Mouse (Mus musculus) v-Abl transformed pro-B cells (cell line): ENCODE results near the gene Rapgef3.

Experiments
- in situ Hi-C, 2 experiments: fragments of 400-800 bp; cut with MboI; formaldehyde crosslinking; loops; one replicate each; pipeline ENCODE4 v1.15.1; 2025; ENCODE audit not compliant: unreplicated experiment in 2 of 2

Rapgef3 gene

DNA sequence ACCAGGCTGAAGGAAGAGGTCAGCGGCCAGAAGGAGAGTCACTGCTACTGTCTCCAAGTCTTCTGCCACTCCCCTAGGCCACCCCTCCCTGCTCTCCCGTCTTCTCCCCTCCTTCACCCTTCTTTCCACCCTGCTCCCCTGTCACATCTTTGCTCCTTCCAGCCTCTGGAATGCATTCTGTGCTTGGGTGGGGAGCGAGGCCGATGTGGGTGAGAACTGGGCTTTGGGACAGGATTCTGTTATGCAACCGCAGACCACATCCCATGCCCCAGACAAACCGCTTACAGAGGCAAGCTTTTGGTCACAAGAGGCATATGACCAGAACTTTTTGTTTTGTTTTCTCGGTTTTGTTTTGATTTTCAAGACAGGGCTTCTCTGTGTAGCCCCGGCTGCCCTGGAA, 40.7 kb downstream of the Rapgef3 start:
- in situ Hi-C loops: no loop called here

DNA sequence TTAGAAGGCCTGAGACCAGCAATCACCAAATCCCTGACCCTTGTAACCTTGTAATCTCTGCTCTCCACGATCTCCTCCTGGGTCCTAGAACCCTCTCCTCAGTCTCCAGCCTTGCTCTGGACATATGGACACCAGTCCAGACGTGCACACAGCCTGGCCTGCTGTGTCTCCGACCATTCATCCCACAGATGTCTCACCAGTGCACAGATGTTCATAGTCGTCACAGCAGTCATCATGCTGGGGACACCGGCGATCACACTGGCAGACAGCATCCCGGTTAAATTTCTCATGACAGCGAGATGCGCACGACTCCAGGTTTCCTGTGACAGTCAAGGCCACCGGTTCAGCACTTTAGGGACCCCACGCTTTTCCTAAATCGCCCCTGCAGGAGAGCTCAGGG, 41.5 kb downstream of the Rapgef3 start:
- in situ Hi-C loops: no loop called here

DNA sequence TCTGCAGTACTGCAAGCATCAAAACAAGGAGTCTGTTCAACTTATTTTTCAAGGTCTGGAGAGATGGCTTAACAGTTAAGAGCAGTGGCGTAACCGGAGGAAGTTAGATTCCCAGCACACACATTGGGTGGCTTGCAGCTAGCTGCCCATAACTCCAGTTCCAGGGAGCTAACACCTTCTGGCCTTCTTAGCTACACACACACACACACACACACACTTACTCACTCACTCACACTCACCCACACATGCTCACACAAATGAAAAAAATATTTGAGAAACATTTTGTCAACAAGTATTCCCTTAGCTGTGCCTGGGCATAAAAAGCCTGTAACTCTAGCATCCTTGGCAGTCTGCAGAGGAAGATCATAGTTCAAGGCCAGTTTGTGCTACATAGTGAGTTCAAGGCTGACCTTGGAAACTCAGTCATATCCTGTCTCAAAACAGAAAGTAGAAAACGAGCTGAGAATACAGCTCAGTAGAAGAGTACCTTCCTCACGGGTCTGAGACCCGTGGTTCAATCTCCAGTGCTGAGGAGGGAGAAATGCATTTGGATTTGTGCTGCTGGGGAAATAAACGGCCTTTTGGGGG, 42.5 kb downstream of the Rapgef3 start:
- in situ Hi-C loops: no loop called here

DNA sequence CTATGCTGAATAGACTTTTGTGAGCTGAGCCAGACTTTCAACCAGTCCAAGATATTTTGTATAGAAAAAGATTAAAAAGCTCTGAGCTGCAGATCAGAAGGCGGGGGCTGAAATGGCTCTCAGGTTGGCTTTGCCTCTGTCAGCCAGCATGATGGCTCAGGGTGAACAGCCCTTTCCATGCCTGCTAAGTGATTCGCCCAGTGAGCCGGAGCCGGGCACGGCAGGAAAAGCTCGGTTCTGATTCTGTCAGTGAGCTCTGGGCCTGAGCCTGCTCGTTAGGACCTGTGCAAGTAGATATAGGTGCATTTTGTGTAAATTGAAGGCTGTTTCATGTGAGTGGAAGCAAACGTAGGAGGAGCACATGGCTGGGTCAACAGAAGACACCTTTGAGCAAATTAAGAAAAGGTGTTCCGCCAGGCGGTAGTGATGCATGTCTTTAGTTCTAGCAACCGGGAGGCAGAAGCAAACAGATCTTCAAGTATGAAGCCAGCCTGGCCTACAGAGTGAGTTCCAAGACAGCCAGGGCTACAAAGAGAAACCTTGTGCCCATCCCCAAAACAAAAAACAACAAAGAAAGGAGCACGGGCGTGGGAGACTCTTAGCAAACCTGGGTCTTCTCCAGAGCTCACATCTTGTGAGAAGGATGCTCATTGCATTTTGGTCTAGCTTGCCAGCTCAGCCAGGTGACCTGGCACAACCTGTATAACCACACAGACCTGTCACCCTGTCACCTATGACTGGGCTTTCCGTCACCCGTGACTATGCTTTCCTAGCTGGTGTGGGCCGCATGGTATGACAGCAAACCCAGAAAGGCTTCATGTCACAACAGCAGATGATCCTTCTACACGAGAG, 43.2 kb downstream of the Rapgef3 start:
- in situ Hi-C loops: loop anchor here in 1 of 2 experiments (5.0 to 25.0 kb wide), 2 partner anchors 38 to 438 kb away; partner anchors contain the start of genes Asb8 and Ccdc184

DNA sequence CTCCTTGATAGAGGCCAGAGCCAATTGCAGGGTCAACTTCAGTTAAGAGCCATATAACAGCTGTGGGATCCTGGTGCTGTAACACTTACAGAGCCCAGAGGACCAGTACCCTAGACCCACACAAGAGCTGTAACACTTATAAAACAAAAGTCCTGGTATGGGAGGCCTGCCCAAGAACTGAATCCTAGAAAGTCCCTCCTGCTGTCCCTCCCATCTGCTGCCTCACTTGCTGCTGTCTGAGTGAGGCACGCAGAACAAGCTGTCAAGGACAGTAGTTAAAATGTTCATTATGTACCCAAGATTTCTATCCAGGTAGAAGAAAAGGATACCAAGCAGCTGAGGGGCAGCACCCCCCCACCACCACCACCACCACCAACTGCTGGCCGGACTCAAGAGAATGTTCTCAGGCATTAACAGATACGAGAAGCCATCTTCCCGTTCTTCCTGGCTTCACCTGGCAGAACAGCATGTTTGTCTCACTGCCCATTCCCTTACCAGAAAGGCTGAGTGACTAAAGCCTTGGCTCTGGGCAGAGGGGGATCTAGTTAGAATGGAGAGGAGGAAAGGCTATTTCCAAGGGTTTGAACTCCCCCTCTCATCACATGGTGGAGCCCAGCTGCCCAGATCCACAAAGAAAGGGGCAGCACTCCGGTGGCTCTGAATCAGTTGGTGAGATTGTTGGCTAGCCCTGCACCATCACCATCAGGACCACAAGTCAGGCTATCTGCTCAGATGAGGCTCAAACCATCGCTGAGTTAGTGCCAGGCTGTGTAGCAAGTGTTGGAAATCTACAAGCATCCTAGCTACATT, 44.0 kb downstream of the Rapgef3 start:
- in situ Hi-C loops: loop anchor here in 1 of 2 experiments (5.0 to 25.0 kb wide), 2 partner anchors 39 to 439 kb away; partner anchors contain the start of genes Asb8 and Ccdc184

DNA sequence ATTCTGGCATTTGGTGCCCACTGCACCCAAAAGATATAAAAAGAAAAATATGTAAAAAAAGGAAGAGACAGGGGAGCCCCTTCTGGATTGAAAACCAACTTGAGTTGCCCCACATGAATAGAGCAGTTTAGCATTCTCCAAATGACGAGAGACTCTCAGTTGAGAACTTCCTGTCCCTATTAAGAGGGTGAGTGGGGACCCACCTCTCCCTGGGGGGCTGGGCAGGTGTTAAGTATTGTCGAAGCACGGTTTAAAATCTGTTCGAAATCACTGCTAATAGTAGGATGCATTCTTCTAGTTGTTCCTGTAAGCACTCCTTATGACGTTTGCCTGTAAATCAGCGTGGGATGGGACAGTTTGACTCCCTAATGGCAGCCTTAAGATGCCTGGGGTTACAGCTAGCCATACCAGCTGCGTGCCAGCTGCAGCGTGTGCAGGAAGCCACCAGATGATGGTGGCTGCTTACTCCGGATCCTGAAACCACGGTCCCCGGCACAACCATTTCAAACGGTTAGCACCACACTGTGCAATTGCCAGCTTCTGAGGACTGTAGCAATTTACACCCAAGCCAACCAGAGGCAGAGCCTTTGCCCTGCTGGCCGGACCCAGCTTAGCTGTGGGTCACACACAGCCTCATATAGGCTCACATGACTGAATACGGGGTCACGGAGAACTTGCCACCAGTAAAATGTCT, 46.6 kb downstream of the Rapgef3 start:
- in situ Hi-C loops: loop anchor here in 1 of 2 experiments (5.0 to 25.0 kb wide), 2 partner anchors 41 to 441 kb away; partner anchors contain the start of genes Asb8 and Ccdc184

DNA sequence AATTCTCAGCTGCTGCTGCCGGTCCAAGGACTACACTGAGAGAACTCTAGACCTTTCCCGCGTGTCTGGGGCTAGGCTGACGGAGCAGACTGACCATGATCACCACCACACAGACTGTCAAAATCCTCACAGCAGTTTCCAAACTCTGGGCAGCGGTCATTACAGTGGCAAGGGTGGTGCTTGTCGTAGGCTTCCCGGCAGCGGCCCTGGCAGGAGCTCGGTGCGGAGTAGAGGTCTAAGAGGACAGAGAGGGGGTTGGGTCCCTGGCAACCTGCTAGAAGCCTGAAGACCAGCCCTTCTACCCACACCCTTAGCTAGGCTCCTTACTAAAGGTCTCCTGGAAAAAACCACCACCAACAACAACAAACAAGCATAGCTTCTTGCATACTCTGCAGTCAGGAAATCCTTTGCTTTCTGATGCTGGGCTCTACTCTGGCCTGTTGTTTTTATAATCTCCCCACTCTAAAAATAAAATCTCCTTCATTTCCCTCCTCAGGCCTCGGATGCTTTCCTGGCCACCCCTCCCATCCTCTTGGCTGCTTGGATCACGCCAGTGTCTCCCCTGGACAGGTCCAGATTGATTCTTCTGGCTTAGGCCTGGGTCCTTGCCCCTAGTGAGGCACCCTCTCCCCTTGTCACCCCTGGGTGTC, 47.6 kb downstream of the Rapgef3 start:
- in situ Hi-C loops: loop anchor here in 1 of 2 experiments (5.0 to 25.0 kb wide), 2 partner anchors 42 to 442 kb away; partner anchors contain the start of genes Asb8 and Ccdc184

DNA sequence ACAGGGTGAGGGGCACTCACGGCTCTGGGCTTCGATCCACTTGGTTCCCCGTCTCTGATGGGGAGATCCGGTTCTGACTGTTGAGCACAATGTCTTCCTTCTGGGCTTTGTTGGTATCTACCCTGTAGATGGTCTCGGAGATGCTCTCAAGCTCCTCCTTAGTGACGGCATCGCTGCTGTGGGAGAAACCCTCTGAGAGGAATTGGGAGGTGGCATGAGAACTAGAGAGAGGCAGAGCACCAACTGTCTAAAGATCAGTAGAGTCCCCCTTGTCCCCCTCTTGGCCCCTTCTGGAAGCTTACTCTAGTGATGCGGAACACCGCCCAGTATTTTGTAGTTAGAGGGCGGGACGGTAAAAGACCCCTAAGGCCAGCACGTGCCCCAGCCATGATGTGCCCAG, 48.3 kb downstream of the Rapgef3 start:
- in situ Hi-C loops: loop anchor here (5.0 to 25.0 kb wide), 6 partner anchors 58 to 443 kb away; partner anchors contain the start of genes Tmem106c (in 2 of the 2), Asb8 (in 1 of the 2), Ccdc184 (in 1 of the 2) and Slc48a1 (in 1 of the 2)

DNA sequence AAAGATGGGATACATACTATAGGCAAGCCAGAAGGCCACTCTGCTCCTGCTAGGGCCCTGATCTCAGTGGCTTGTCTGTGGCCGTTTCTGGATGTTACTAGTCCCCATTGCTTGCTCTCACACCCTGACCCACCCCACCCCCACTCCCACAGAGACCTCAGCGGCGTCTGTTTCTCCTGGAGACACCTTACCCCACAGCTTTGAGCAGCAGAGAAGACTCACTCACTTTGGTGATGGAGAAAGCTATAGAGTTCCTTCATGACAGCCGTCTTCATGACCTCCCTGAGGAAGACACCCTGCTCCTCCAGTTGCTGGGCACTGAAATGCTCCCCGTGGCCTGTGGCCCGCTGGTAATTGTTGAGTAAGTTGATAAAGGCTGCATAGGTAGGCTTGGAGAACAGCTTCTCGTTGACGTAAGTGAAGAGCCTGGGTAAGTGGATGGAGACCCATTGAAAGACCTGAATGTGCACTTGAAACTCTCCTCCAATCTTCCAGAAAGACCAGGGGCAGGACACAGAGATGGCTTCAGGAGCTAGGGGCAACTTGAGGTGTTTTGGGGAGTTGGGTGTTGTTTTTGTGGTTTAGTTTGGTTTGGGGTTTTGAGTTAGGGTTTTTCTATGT, 49.1 kb downstream of the Rapgef3 start:
- in situ Hi-C loops: loop anchor here (5.0 to 25.0 kb wide), 6 partner anchors 59 to 444 kb away; partner anchors contain the start of genes Tmem106c (in 2 of the 2), Asb8 (in 1 of the 2), Ccdc184 (in 1 of the 2) and Slc48a1 (in 1 of the 2)

DNA sequence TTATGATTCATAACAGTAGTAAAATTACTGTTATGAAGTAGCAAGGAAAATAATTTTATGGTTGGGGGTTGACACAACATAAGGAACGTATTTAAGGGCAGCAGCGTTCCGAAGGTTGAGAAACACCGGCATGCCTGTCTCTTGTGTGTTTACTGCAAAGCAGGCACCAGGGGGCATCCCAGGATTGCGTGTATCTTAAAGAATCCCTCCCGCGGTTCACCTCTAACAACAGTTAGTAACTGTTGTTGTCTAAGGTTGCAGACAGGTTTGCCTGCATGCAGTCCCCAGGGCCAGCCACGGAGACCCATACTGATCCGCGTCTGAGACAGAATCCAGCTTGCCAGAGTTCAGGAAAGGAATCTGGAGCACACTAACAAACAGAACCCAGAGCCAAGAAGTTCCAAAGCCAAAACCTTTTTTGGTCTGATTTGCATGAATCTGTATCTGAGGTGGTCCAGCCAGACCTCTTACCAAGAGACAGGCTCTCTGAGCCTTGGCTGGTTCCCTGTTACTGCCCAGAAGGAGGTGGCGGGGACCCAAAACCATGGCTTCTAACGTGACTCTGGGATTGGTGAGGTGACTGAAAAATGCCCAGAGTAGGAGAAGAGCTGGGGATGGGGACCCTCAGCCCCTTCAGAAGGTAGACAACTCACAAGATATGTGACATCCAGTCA, 49.8 kb downstream of the Rapgef3 start:
- in situ Hi-C loops: loop anchor here (5.0 to 25.0 kb wide), 6 partner anchors 59 to 444 kb away; partner anchors contain the start of genes Tmem106c (in 2 of the 2), Asb8 (in 1 of the 2), Ccdc184 (in 1 of the 2) and Slc48a1 (in 1 of the 2)

DNA sequence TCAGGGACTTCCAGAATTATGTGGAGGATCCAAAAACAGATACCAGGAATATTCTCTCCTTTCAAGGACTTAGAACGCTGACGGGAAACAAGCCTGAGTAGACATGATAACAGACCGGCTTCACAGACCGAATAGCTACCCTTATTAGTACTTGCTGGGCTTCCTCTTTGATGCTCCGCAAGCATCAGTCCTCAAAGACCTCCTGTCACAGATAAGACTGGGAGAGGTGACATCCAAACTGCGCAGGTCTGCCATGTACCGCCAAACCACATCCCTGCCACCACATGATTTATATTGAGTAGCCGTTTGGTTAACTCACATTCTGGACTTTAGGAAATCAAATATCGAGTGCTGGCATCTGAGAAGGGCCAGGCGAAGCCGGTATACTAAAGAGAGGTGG, 51.0 kb downstream of the Rapgef3 start:
- in situ Hi-C loops: loop anchor here (5.0 to 25.0 kb wide), 6 partner anchors 61 to 446 kb away; partner anchors contain the start of genes Tmem106c (in 2 of the 2), Asb8 (in 1 of the 2), Ccdc184 (in 1 of the 2) and Slc48a1 (in 1 of the 2)

DNA sequence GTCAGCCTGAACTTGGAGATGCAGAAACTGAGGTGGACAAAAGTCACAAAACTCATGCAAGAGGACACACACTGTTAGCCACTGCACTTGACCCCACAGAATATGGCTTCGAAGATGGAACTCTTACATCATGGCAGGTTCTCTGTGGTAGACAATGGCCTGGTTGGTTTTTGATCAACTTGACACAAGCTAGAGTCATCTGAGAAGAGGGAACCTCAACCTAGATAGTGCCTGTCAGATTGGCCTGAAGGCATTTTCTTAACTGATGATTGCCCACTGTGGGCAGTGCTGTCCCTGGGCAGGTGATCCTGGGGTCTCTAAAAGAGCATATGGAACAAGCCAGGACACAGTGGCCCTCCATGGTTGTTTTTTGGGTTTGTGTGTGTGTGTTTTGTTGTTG, 52.0 kb downstream of the Rapgef3 start:
- in situ Hi-C loops: loop anchor here (5.0 to 25.0 kb wide), 6 partner anchors 62 to 447 kb away; partner anchors contain the start of genes Tmem106c (in 2 of the 2), Asb8 (in 1 of the 2), Ccdc184 (in 1 of the 2) and Slc48a1 (in 1 of the 2)

DNA sequence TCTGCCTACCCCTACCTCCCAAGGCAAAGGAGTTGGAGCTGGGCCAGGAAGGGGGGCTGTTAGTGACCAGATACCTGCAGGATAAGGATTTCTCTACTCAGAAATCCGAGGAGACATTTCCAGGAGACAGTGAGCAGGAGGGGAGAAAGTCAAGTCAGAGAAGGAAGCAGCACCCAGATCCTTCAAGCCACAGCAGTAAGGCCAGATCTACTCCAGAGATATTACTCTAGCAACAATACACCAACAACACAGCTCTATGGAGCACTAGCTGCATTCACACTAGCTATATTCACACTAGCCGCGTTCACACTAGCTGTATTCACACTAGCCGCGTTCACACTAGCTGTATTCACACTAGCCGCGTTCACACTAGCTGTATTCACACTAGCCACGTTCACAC, 52.7 kb downstream of the Rapgef3 start:
- in situ Hi-C loops: loop anchor here (5.0 to 25.0 kb wide), 6 partner anchors 62 to 447 kb away; partner anchors contain the start of genes Tmem106c (in 2 of the 2), Asb8 (in 1 of the 2), Ccdc184 (in 1 of the 2) and Slc48a1 (in 1 of the 2)

DNA sequence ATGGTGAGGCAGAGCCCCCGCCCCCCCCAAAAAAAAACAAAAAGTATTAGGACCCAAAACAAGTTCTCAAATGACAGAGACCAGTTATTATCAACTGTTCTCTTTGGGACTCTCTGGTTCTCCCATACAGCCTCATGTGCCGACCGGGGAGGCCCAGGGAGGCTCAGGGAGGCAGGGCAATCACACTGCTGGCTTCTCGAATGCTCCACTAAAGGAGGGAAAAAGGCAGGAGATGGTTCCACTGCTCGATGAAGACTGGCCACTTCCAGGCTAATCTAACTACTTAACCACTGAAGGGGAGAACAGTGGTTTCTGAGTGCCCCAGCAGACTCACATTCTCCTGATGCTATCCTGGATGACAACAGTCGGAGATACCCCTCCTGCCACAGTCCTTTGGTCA, 55.2 kb downstream of the Rapgef3 start:
- in situ Hi-C loops: loop anchor here in 1 of 2 experiments (25.0 kb wide), 1 partner anchor 450 kb away; the partner anchor contains the start of genes Asb8 and Ccdc184

DNA sequence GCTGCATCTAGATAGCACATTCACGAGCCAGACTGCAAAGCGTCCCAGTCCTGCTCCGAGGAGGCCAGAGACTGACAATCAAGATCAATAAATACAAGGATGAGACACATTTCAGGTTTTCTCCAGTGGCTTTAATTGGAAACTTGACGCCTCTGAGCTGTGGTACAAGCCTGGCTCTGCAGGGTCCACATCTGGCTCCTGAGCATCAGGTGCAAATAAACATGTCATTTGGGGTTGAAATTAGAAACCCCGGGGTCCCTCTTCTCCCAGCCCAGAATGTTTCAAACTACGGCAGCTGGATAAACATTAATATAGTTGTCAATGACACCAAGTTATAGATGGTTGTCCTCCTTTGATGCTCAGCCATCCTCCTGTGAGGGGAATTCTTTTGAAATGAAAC, 56.9 kb downstream of the Rapgef3 start:
- in situ Hi-C loops: loop anchor here in 1 of 2 experiments (25.0 kb wide), 1 partner anchor 451 kb away; the partner anchor contains the start of genes Asb8 and Ccdc184

DNA sequence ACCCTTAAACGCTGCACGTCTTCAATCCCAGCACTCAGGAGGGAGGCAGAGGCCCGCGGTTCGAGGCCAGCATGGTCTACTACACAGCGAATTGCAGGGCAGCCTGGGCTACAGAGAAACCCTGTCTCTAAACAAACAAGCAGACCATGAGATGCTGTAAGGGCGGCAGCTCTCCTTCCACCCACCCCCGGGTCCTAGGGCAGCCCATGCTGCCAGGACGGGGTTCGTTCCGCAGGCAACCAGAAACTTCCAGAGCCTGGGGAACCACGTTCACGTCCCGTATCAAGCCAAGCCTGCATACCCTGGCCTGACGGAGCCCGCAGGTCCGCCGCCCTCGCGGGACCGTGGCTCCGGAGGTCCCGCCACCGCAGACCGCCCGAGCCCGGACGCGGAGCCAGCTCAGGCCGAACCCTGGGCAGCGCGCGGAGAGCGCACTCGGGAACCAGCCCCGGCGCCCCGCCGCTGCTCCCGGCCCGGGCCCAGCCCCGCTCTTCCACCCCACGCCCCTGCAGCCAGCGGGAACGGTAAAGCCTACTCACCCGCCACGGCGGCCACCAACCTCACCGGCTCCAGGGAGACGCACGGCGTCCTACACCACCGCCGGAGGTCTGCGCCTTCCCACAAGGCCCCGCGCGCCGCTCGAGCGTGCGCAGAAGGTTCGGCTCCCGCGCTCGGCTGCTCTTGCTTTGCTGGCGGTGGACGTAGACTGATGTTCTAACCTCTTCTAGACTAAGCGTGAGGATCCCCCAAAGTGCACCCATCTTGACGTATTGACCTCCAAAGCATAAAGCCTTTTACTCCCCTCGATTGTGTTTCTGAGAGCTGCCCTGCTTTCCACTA, 62.3 kb downstream of the Rapgef3 start, which contains the start of gene Rpap3:
TSS of gene Rpap3 (minus strand) at position 615 of the 840 bp plus-strand sequence.
- in situ Hi-C loops: loop anchor here in 1 of 2 experiments (25.0 kb wide), 1 partner anchor 457 kb away; the partner anchor contains the start of genes Asb8 and Ccdc184
